Comparison of ENCODE assay signal across 7 mouse cellular contexts in the genomic region with DNA sequence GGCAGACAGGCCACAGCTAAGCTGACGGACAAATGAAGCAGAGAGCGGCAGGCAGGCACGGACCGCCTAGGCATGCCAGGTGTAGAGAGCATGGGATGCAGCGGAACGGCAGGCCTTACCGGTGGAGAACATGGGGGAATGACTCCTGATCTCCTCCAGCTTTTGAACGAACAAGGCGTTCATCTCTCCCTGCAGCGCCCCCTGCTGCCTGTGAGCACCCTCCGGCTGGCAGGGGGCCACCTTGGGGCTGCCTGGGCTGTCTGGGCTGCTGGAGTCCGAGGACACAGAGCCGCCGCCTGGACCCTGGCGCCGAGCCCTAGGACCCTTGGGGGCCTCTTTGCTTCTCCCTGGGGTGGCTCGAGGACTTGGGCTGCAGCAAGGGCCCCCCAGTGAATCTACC. TPM values are rescaled to one million over a fixed set of nuclear protein-coding genes. Genes with fewer than 3 reads are reported as not detected.
DNase-seq lines count a peak whose midpoint lies in the region; ATAC-seq and TF ChIP-seq lines count a peak whose summit lies in the region.

No protein-coding gene starts in this region.

- intact Hi-C loops in gastrocnemius, postnatal 14 days (cut with DNase I; ENCODE audit: low total_unique reads) = loop anchor here (5.0 kb wide), 1 partner anchor 76 kb away; no protein-coding TSS in a partner anchor

- peak; percentile 28 for ATAC-seq in activated CD4-positive, CD25-positive, alpha-beta regulatory T cell, adult 4 months
- ATAC-seq in megakaryocyte progenitor cell, adult 5-6 weeks (replicated peaks; ENCODE audit: poor library complexity) = peak; percentile 59

- WGBS in small intestine, adult 2 months = 56% methylated on average over 17 of the region's 17 CpGs

- TF ChIP-seq CTCF in small intestine, adult 2 months (IDR thresholded peaks at IDR 0.05; ENCODE audit: extremely low read depth, insufficient read length, insufficient replicate concordance, low read depth, low read length) = peak; percentile 58; the same call in 1 of the 2 replicates

- DNase-seq in embryo, embryonic 10 days (ENCODE audit: low spot score) = peak; percentile 86
- peak; percentile 88 for DNase-seq in gastrocnemius, postnatal 14 days
- peak; percentile 70 for DNase-seq in induced T-regulatory cell, adult 2 months (ENCODE audit: low read depth)
- DNase-seq in left cerebral cortex, adult 8-10 months (ENCODE audit: low spot score in 2 of 2) = peak; percentile 69 to 70

- H3K27me3 ChIP-seq in small intestine, adult 2 months (ENCODE audit: control insufficient read depth, insufficient read depth, low read length) = no peaks in the 10 kb centered on the region

- H3K4me1 ChIP-seq in small intestine, adult 2 months (ENCODE audit: control insufficient read depth, insufficient read depth, insufficient read length, low read length) = peaks cover 3% of the 10 kb centered on the region

- H3K27ac ChIP-seq in small intestine, adult 2 months (ENCODE audit: insufficient read depth, low read depth, low read length) = no peak overlapping the region

- H3K4me3 ChIP-seq in small intestine, adult 2 months (ENCODE audit: low read depth, low read length) = peak overlapping the region; percentile 8; the same call in 1 of the 2 replicates

- peaks cover 8% of the 10 kb centered on the region for H3K36me3 ChIP-seq in small intestine, adult 2 months (ENCODE audit: control insufficient read depth, insufficient read depth, low read length)

- TF ChIP-seq POLR2A in small intestine, adult 2 months (IDR thresholded peaks at IDR 0.05; ENCODE audit: low read depth, low read length) = no peak

RNA-seq across cellular contexts. Expression of gene Pank4, which starts 22.2 kb away (rescaled TPM):
- polyA plus RNA-seq in activated CD4-positive, CD25-positive, alpha-beta regulatory T cell, adult 4 months (2017; shearing (Covaris generic)) = 10 to 100 TPM; 37.4 to 40.1 TPM
- total RNA-seq in gastrocnemius, postnatal 14 days (2021) = 10 to 100 TPM; 24.1 to 31.4 TPM
- total RNA-seq in left cerebral cortex, adult 8-10 months (2022) = 10 to 100 TPM; 35.5 to 44.7 (median 38.6) TPM
- total RNA-seq in megakaryocyte progenitor cell, adult 5-6 weeks (2015) = 28.0 and 43.9 TPM in 2 replicates
- total RNA-seq in megakaryocyte progenitor cell, adult 5-6 weeks (2017) = 24.6 and 24.8 TPM in 2 replicates
- polyA plus RNA-seq in small intestine, adult 2 months (2012; rRNA removed) = 28.1 and 36.1 TPM in 2 replicates

RNA-seq across cellular contexts. Expression of gene Hes5, which starts 25.4 kb away (rescaled TPM):
- polyA plus RNA-seq in activated CD4-positive, CD25-positive, alpha-beta regulatory T cell, adult 4 months (2017; shearing (Covaris generic)) = 1 to 10 TPM; 1.0 to 1.1 TPM
- under 1 TPM in 1 of 2 experiments, not detected in 1; 0.16 TPM for total RNA-seq in gastrocnemius, postnatal 14 days (2021)
- 10 to 100 TPM; 31.5 to 42.6 (median 41.9) TPM for total RNA-seq in left cerebral cortex, adult 8-10 months (2022)
- 0.64 and 0.67 TPM in 2 replicates for total RNA-seq in megakaryocyte progenitor cell, adult 5-6 weeks (2015)
- 0.24 and 4.5 TPM in 2 replicates for total RNA-seq in megakaryocyte progenitor cell, adult 5-6 weeks (2017)
- 0.17 and 0.47 TPM in 2 replicates for polyA plus RNA-seq in small intestine, adult 2 months (2012; rRNA removed)

RNA-seq across cellular contexts. Expression of gene Tnfrsf14, which starts 57.7 kb away (rescaled TPM):
- 100 to 1,000 TPM in 1 of 2 experiments, 10 to 100 TPM in 1; 57.3 to 109 TPM for polyA plus RNA-seq in activated CD4-positive, CD25-positive, alpha-beta regulatory T cell, adult 4 months (2017; shearing (Covaris generic))
- total RNA-seq in gastrocnemius, postnatal 14 days (2021) = 1 to 10 TPM; 1.4 to 1.9 TPM
- total RNA-seq in left cerebral cortex, adult 8-10 months (2022) = 1 to 10 TPM; 1.5 to 3.0 (median 2.8) TPM
- total RNA-seq in megakaryocyte progenitor cell, adult 5-6 weeks (2015) = 68.4 and 89.8 TPM in 2 replicates
- 58.3 and 68.2 TPM in 2 replicates for total RNA-seq in megakaryocyte progenitor cell, adult 5-6 weeks (2017)
- 66.3 and 177 TPM in 2 replicates for polyA plus RNA-seq in small intestine, adult 2 months (2012; rRNA removed)

Comparison
In these comparisons a context has a peak if more than half of its experiments do, and no peak if none do; other contexts are left out.
1. RNA of gene Hes5, which starts 25.4 kb away (total RNA-seq): 31.5 to 42.6 TPM in left cerebral cortex, adult 8-10 months; 0.24 to 4.5 TPM in megakaryocyte progenitor cell, adult 5-6 weeks and 0.16 TPM in gastrocnemius, postnatal 14 days; every median in the first group is over 4 times any median in the second.
2. RNA of gene Tnfrsf14, which starts 57.7 kb away (total RNA-seq): 58.3 to 89.8 TPM in megakaryocyte progenitor cell, adult 5-6 weeks; 1.5 to 3.0 TPM in left cerebral cortex, adult 8-10 months and 1.4 to 1.9 TPM in gastrocnemius, postnatal 14 days; every median in the first group is over 10 times any median in the second.
3. Peak in every context shown above with its lines, with median percentiles within 50 percentile points of each other: DNase-seq.